In genomic region chr9:41157872-41158567, GRCm38 (mm10) we compare ENCODE assay signal across 7 mouse cellular contexts. TPM values are rescaled to one million over a fixed set of nuclear protein-coding genes. Genes with fewer than 3 reads are reported as not detected.
DNase-seq lines count a peak whose midpoint lies in the region; ATAC-seq and TF ChIP-seq lines count a peak whose summit lies in the region.

No protein-coding gene starts in this region.

- no peaks in the 10 kb centered on the region for H3K36me3 ChIP-seq in forebrain, embryonic 14.5 days (ENCODE audit: control insufficient read depth, insufficient read depth, low read length)
- no peaks in the 10 kb centered on the region for H3K36me3 ChIP-seq in limb, embryonic 13.5 days
- H3K36me3 ChIP-seq in stomach, embryonic 15.5 days: no peaks in the 10 kb centered on the region

- peak; percentile 32 for DNase-seq in lung, postnatal 36 days
- no peak for DNase-seq in lung, adult 2 months
- no peak for DNase-seq in forebrain, embryonic 14.5 days (ENCODE audit: low spot score)
- no peak for DNase-seq in layer of hippocampus, adult 11-12 months (ENCODE audit: low spot score)
- no peak for DNase-seq in urinary bladder, adult 18-20 months (ENCODE audit: low spot score in 2 of 2)

- H3K27ac ChIP-seq in forebrain, embryonic 14.5 days (ENCODE audit: low read depth, low read length): no peak overlapping the region
- H3K27ac ChIP-seq in limb, embryonic 13.5 days: peak overlapping the region; percentile 64; the same call in 1 of the 2 replicates
- H3K27ac ChIP-seq in stomach, embryonic 15.5 days: no peak overlapping the region

- H3K4me1 ChIP-seq in lung, adult 2 months (ENCODE audit: control insufficient read depth, insufficient read depth, low read length): no peaks in the 10 kb centered on the region
- peaks cover 4% of the 10 kb centered on the region; the same call in 1 of the 2 replicates for H3K4me1 ChIP-seq in forebrain, embryonic 14.5 days (ENCODE audit: control insufficient read depth, insufficient read depth, low read length)
- peaks cover 26% of the 10 kb centered on the region for H3K4me1 ChIP-seq in limb, embryonic 13.5 days
- H3K4me1 ChIP-seq in stomach, embryonic 15.5 days: peaks cover 13% of the 10 kb centered on the region

- H3K4me2 ChIP-seq in forebrain, embryonic 14.5 days (ENCODE audit: low read length): peak overlapping the region; percentile 77
- peak overlapping the region; percentile 93 for H3K4me2 ChIP-seq in limb, embryonic 13.5 days (replicated peaks)
- peak overlapping the region; percentile 80 for H3K4me2 ChIP-seq in stomach, embryonic 15.5 days

- H3K27me3 ChIP-seq in forebrain, embryonic 14.5 days (replicated peaks; ENCODE audit: control insufficient read depth, insufficient read depth, low read length): no peaks in the 10 kb centered on the region
- H3K27me3 ChIP-seq in limb, embryonic 13.5 days: peaks cover 33% of the 10 kb centered on the region
- peaks cover 12% of the 10 kb centered on the region; the same call in 1 of the 2 replicates for H3K27me3 ChIP-seq in stomach, embryonic 15.5 days (replicated peaks)

- 29% methylated on average over 15 of the region's 15 CpGs for WGBS in lung, adult 2 months
- 22% methylated on average over 15 of the region's 15 CpGs for WGBS in forebrain, embryonic 14.5 days
- 14% methylated on average over 15 of the region's 15 CpGs for WGBS in limb, embryonic 13.5 days
- 27% methylated on average over 15 of the region's 15 CpGs for WGBS in stomach, embryonic 15.5 days

- no peak for TF ChIP-seq CTCF in lung, adult 2 months (IDR thresholded peaks at IDR 0.05; ENCODE audit: insufficient read depth, low read length)

- H3K4me3 ChIP-seq in lung, adult 2 months (replicated peaks; ENCODE audit: extremely low read depth, low read depth, low read length): no peak overlapping the region
- peak overlapping the region; percentile 81 for H3K4me3 ChIP-seq in forebrain, embryonic 14.5 days (ENCODE audit: low read depth, low read length)
- H3K4me3 ChIP-seq in limb, embryonic 13.5 days: peak overlapping the region; percentile 79
- peak overlapping the region; percentile 73 for H3K4me3 ChIP-seq in stomach, embryonic 15.5 days (replicated peaks)

- peak overlapping the region; percentile 80; the same call in 1 of the 2 replicates for H3K9ac ChIP-seq in forebrain, embryonic 14.5 days (ENCODE audit: low read length)
- peak overlapping the region; percentile 78 for H3K9ac ChIP-seq in limb, embryonic 13.5 days
- no peak overlapping the region for H3K9ac ChIP-seq in stomach, embryonic 15.5 days

- ATAC-seq in forebrain, embryonic 14.5 days: no peak
- no peak for ATAC-seq in limb, embryonic 13.5 days (ENCODE audit: low FRiP score, low read depth)
- no peak for ATAC-seq in stomach, embryonic 15.5 days (ENCODE audit: insufficient read depth, low FRiP score, low read depth)

- no peak for TF ChIP-seq POLR2A in lung, adult 2 months (IDR thresholded peaks at IDR 0.05; ENCODE audit: borderline replicate concordance, extremely low read depth, low read depth, low read length)

- H3K9me3 ChIP-seq in forebrain, embryonic 14.5 days (replicated peaks; ENCODE audit: control insufficient read depth, low read length): no peaks in the 10 kb centered on the region
- H3K9me3 ChIP-seq in limb, embryonic 13.5 days: no peaks in the 10 kb centered on the region
- H3K9me3 ChIP-seq in stomach, embryonic 15.5 days: no peaks in the 10 kb centered on the region

RNA-seq across cellular contexts. Expression of gene Ubash3b, which starts 3.5 kb away (rescaled TPM):
- polyA plus RNA-seq in lung, adult 2 months (2012; rRNA removed): 3.4 and 5.4 TPM in 2 replicates
- polyA plus RNA-seq in forebrain, embryonic 14.5 days (2014; fragmentation: Nextera tagmentation; extraction: Ambion mirVana): 13.8 and 18.1 TPM in 2 replicates
- 6.2 and 7.3 TPM in 2 replicates for polyA plus RNA-seq in limb, embryonic 13.5 days (2015; fragmentation: Nextera tagmentation; extraction: Ambion mirVana)
- 3.9 and 4.0 TPM in 2 replicates for polyA plus RNA-seq in stomach, embryonic 15.5 days (2015; fragmentation: Nextera tagmentation; extraction: Ambion mirVana)
